Mouse (Mus musculus) cerebellum, adult 2 months (tissue): ENCODE data around the gene Eloa. TPM values are rescaled to one million over a fixed set of nuclear protein-coding genes. Genes with fewer than 3 reads are reported as not detected.

Experiments
- DNase-seq, 2 experiments: peaks; one replicate each; pipeline ENCODE4 v3.0.0; 2021
- H3K27ac ChIP-seq: fragments of 200-500 bp; 2 replicates; pipeline ENCODE4 v1.5.1; 2012; ENCODE audit warnings: low read length, control low read depth, inconsistent platforms; ENCODE audit not compliant: insufficient read depth
- H3K27me3 ChIP-seq: fragments of 200-500 bp; 2 replicates; pipeline ENCODE4 v1.6.1; 2012; ENCODE audit warnings: inconsistent platforms, mild to moderate bottlenecking, low read length, moderate library complexity; ENCODE audit not compliant: control insufficient read depth, insufficient read depth
- H3K4me1 ChIP-seq: fragments of 200-500 bp; 2 replicates; pipeline ENCODE4 v1.6.1; 2011; ENCODE audit warnings: low read length; ENCODE audit not compliant: control insufficient read depth, insufficient read depth
- H3K4me3 ChIP-seq: fragments of 200-500 bp; replicated peaks from 2 replicates; pipeline ENCODE3; 2011; ENCODE audit warnings: mild to moderate bottlenecking, low read depth, low read length, control low read depth; ENCODE audit not compliant: insufficient read depth
- CTCF ChIP-seq: fragments of 200-500 bp; IDR thresholded peaks from 2 replicates; pipeline ENCODE4 v1.5.1; 2011; ENCODE audit warnings: low read depth, mild to moderate bottlenecking, control low read depth, low read length, moderate library complexity, borderline replicate concordance; ENCODE audit not compliant: insufficient read depth
- POLR2A ChIP-seq: fragments of 200-500 bp; IDR thresholded peaks from 2 replicates; pipeline ENCODE4 v1.6.1; 2011; ENCODE audit warnings: low read length, control low read depth, borderline replicate concordance; ENCODE audit not compliant: insufficient read depth
- WGBS: fragments of 180-500 bp; shearing (Covaris S2); methylation state at CpG from one replicate; pipeline ENCODE4 v1.1.7; 2018; 5-methylcytosine and 5-hydroxymethylcytosine counted together
- polyA plus RNA-seq: library from polyadenylated mRNA; depleted of rRNA; stranded (reverse); fragments of >200 nt; gene quantifications from 2 replicates; pipeline ENCODE4 v1.2.3, GENCODE M21; 2012

Gene Eloa
- polyA plus RNA-seq, 1 experiment, result 18.3 TPM

DNA sequence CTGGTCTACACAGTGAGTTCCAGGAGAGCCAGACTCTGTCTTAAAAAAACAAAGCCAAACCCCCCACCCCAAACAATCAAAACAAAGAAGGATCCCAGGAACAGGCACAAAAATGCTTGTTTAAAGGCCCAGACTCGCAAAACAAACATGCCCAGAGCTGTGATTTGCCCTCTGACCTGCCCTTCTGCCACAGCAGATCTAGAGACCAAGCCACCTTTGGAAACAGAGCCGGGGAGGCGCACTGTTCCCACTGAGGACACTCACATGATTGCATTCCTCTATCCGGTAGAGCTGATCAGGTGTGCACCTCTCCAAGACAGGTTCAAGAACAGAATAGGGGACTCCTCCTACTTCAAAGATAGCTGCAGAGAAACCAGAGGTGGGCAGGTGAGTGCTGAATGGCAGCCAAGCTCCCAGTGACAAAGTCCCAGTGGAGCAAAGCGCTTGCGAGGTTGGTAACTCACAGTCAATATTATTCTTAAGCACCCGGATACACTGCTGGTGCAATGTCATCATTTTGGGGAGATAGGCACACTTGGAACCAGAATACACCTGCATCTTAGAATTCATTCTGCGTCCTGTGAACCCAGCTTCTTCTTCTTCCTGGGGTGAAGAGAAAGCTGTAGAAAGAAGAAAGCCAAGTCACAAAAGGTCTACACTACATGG is 12.6 kb downstream of the Eloa start:
- 91% methylated on average over 8 of the region's 8 CpGs for WGBS
- Histone ChIP-seq H3K4me3 (no peak overlapping the region), H3K27me3 (no peaks in the 10 kb centered on the region), H3K4me1 (no peaks in the 10 kb centered on the region), H3K27ac (no peak overlapping the region)
- DNase-seq, result no peak
- TF ChIP-seq CTCF (no peak), POLR2A (no peak)

DNA sequence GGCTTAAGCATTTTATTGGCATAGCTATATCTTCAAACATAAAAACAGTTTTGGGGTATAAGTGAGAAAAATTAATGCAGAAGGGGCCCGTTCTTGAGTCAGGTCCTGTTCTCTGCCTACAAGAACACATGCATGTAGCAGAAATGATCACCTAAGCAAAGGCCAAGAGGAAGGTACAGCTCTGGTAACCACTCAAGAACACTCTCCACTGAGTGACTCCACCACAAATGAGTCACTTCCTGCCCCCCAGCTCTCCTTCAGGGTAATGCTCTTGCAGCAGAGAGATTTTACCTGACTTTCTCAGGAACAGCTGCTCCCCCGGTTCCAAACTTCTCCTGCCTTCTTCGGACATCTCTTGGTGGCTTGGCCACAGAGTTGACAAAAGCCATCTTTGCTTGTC is 14.7 kb downstream of the Eloa start:
- no peak overlapping the region for H3K4me3 ChIP-seq
- no peak overlapping the region for H3K27ac ChIP-seq
- no peaks in the 10 kb centered on the region for H3K4me1 ChIP-seq
- DNase-seq, result no peak
- no peak for TF ChIP-seq CTCF
- no peak for TF ChIP-seq POLR2A
- WGBS, result 96% methylated on average over 3 of the region's 3 CpGs
- H3K27me3 ChIP-seq, result no peaks in the 10 kb centered on the region

DNA sequence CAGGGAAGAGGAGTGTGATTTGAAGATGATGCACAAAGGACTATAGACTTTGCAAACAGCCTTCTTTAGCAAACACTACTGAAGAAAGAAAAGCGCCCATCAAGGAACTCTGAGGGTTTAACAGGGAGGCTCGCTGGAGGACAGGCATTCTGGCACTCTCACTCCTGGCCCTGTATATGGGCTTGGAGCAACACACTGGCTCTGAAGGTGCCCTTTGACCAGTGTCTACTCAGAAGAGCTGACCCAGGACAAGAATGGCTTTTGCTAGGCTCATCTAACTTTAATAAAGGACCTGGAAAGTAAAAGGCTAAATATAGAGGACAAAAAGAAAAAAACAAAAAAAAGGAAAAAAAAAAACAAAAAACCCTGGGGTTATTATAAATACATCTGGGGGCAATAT is 16.6 kb downstream of the Eloa start:
- no peak overlapping the region for H3K27ac ChIP-seq
- WGBS, result 88% methylated on average over 2 of the region's 2 CpGs
- no peak for TF ChIP-seq POLR2A
- no peak for TF ChIP-seq CTCF

DNA sequence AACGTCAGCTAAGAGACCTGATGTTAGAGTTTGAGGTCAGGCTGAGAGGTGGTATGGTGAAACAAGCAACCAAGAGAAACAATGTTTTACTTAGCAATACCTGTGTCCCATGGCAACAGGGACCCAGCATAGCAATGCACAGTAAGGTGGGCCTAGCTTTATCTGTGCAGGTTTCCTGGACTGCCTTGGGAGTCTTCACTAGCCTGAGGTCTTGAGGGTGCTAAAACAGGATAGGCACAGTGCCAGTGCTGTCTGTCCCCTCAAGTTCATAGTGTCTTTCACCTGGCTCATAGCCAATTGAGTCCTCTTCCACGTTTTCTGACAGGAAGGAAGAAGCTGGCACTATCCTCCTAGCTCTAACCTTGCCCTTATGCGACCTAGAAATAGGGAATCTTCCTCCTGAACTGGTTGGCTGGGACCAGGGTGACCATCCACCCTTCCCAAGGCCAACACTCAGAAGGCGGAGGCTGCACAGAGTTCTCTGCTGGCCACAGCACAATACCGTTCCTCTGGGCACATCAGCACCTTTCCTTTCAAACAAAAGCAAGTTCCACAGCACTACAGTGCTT is 17.4 kb downstream of the Eloa start:
- Histone ChIP-seq H3K4me3 (no peak overlapping the region), H3K27me3 (no peaks in the 10 kb centered on the region), H3K4me1 (no peaks in the 10 kb centered on the region), H3K27ac (no peak overlapping the region)
- 76% methylated on average over 5 of the region's 5 CpGs for WGBS
- DNase-seq, result no peak
- TF ChIP-seq CTCF (no peak), POLR2A (no peak)

More for the DNA sequence above, 16.6 kb downstream of the Eloa start:
- Histone ChIP-seq H3K4me1 (no peaks in the 10 kb centered on the region), H3K4me3 (no peak overlapping the region), H3K27me3 (no peaks in the 10 kb centered on the region)
- no peak for DNase-seq

DNA sequence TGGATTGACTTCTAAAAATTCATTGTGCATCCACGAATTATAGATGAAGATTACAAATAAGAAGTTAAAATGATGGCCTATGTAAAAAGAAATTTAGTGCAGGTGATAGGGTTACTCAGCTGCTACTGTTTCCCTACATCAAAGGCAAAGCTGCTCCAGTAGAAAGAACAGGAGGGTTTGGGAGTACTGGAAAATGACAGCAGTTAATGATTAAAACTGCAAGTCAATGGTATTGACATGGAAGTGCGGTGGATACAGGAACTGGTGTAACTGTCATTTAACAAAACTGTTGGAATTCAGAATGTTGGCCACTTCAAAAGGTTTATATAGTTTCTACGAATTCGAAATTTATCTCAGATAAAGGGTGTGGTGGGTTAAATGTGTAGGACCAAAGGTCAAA is 26.4 kb downstream of the Eloa start:
- 77% methylated on average over 4 of the region's 4 CpGs for WGBS

DNA sequence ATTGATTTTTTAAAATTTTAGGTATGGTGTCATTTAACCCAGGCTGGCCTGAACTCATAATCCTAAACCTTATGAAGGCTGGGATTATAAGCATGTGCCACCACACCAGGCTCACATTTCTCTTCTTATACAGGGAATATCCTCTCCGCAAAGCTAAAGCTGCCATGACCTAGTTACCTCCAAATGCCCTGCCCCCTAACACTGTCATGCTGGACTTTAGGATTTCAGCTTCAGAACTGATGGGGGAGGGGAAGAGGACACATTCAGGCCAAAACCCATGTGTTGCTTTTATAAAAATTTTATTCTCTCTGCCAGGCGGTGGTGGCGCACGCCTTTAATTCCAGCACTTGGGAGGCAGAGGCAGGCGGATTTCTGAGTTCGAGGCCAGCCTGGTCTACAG is 27.6 kb downstream of the Eloa start:
- Histone ChIP-seq H3K4me1 (no peaks in the 10 kb centered on the region), H3K4me3 (no peak overlapping the region), H3K27ac (no peak overlapping the region), H3K27me3 (no peaks in the 10 kb centered on the region)
- TF ChIP-seq CTCF, result no peak
- TF ChIP-seq POLR2A, result no peak
- WGBS, result 96% methylated on average over 6 of the region's 6 CpGs
- DNase-seq, result no peak

More for the DNA sequence above, 26.4 kb downstream of the Eloa start:
- no peak overlapping the region for H3K27ac ChIP-seq
- H3K4me3 ChIP-seq, result no peak overlapping the region
- TF ChIP-seq CTCF (no peak), POLR2A (no peak)
- no peaks in the 10 kb centered on the region for H3K27me3 ChIP-seq
- H3K4me1 ChIP-seq, result no peaks in the 10 kb centered on the region
- no peak for DNase-seq

DNA sequence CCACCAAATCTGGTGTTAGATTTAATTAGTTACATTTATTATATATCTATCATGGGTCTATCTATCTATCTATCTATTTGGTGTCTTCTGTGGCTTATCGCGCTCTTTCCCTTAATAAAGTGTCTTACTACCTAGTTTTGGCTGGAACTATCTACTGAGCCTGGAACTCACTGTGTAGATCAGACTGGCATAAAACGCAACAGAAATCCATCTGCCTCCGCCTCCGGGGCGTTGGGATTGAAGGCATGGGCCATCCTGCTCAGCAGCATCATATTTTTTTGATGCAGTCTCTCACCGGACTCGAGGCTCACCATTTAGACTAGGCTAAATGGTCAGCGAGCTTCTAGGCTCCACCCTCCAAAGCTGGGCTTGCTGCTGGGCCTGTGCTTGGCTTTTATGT is 33.8 kb downstream of the Eloa start:
- peak overlapping the region; percentile 52; the same call in 1 of the 2 replicates for H3K27ac ChIP-seq
- 43% methylated on average over 9 of the region's 9 CpGs for WGBS
- TF ChIP-seq CTCF (no peak), POLR2A (no peak)
- H3K4me1 ChIP-seq, result peaks cover 3% of the 10 kb centered on the region; the same call in 1 of the 2 replicates
- no peaks in the 10 kb centered on the region for H3K27me3 ChIP-seq
- H3K4me3 ChIP-seq, result peak overlapping the region; percentile 62
- peak in 1 of 2 experiments; percentile 33 for DNase-seq

DNA sequence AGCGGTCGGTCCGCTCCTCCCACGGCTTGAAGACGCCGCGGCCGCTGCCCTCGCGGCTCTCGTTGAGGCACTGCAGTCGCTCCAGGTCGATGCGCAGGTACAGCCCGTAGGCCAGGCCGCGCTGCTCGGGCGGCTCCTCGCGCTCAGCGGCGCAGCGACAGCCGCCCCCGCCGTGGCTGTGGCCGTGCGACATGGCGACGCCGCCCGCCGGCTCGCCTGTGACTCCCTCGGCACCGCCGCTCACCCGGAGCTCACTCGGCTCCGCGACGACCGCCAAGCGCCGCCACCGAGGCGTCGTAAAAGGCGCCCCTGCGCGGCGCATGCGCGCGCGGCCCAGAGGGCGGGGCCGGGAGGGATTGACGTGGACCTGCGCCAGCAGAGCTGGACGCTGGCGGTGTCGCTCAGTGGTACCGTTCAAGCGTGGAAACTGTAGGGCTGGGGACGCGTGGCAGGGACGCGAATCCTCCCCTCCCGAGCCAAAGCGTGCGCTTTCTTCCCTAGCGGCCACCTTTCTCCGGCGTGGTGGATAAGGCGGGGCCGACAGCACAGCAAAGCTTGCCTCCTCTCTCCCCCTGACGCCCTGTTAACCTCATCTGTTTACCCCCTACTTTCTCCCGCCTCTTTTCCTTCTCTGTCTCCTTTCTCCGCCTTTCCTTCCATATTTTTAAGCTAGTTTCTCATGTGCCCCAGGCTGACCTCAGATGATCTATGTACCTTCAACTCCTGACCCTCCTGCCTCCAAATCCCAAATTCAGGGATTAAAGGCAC is 34.4 kb downstream of the Eloa start, which contains the start of gene Pithd1:
Gene Pithd1 (minus strand): TSS at position 322 of the 768 bp plus-strand sequence.
- Histone ChIP-seq H3K27ac (peak within 1 kb of the TSS; percentile 74), H3K27me3 (no peaks in the 10 kb centered on the region), H3K4me1 (peaks cover 3% of the 10 kb centered on the region), H3K4me3 (peak within 1 kb of the TSS; percentile 62)
- DNase-seq, result peak; percentile 93 to 95
- TF ChIP-seq CTCF (no peak), POLR2A (peak; percentile 98)
- WGBS, result under 1% methylated on average over 78 of the region's 81 CpGs
